Mouse (Mus musculus) left cerebral cortex, adult 8-10 months (tissue): Measurements from ENCODE around the gene Crat. TPM values are rescaled to one million over a fixed set of nuclear protein-coding genes. Genes with fewer than 3 reads are reported as not detected.

Source experiments
- DNase-seq, 2 experiments: peaks; one replicate each; pipeline ENCODE4 v3.0.0; 2022; ENCODE audit warnings: low spot score in 2 of 2
- microRNA-seq, 2 experiments: library from miRNA; unstranded; fragments of <30 nt; microRNA quantifications; one replicate each; pipeline ENCODE4 v1.2.0; 2022
- total RNA-seq, 4 experiments: library from RNA; stranded (reverse); gene quantifications; 2 replicates each; pipeline ENCODE4 v1.2.4; 2022

Crat gene
- total RNA-seq, 4 experiments from 2014 or later, result 52.0 to 65.8 (median 62.6) TPM

GRCm38 (mm10) chr2:30377721-30378120 lies 37.9 kb downstream of the Crat start:
- no peak for DNase-seq

- no peak for DNase-seq
Observed at GRCm38 (mm10) chr2:30375893-30376292, 39.7 kb downstream of the Crat start.

GRCm38 (mm10) chr2:30372726-30373125 lies 42.9 kb downstream of the Crat start:
- no peak for DNase-seq

GRCm38 (mm10) chr2:30371544-30371943 lies 44.1 kb downstream of the Crat start:
- DNase-seq, result no peak

GRCm38 (mm10) chr2:30366203-30366602 lies 49.4 kb downstream of the Crat start:
- no peak for DNase-seq

GRCm38 (mm10) chr2:30365281-30366069 lies 50.1 kb downstream of the Crat start:
- DNase-seq, result no peak

- peak; percentile 92 to 99 for DNase-seq
Observed at GRCm38 (mm10) chr2:30363773-30364650, 51.6 kb downstream of the Crat start, which contains the start of gene Miga2. TSS of gene Miga2 (plus strand) at chr2:30364233.

GRCm38 (mm10) chr2:30362865-30363264 lies 52.7 kb downstream of the Crat start:
- DNase-seq, result no peak

GRCm38 (mm10) chr2:30360626-30361025 lies 55.0 kb downstream of the Crat start:
- no peak for DNase-seq

- peak; percentile 60 to 69 for DNase-seq
Observed at GRCm38 (mm10) chr2:30358533-30359531, 56.8 kb downstream of the Crat start, which contains the start of gene Sh3glb2. TSS of gene Sh3glb2 (minus strand) at chr2:30359337.

- DNase-seq, result peak in 1 of 2 experiments; percentile 49
Observed at GRCm38 (mm10) chr2:30357552-30358510, 57.8 kb downstream of the Crat start.

GRCm38 (mm10) chr2:30356906-30357305 lies 58.7 kb downstream of the Crat start:
- DNase-seq, result no peak

- no peak for DNase-seq
Observed at GRCm38 (mm10) chr2:30356266-30356665, 59.3 kb downstream of the Crat start.

GRCm38 (mm10) chr2:30355861-30356260 lies 59.8 kb downstream of the Crat start:
- no peak for DNase-seq

GRCm38 (mm10) chr2:30351149-30351548 lies 64.5 kb downstream of the Crat start:
- DNase-seq, result no peak

Small RNA genes within 50 kb of the gene (microRNA-seq; reads per million reads assigned to microRNA genes)
- 0 reads per million in 2 experiments for gene Gm47292

Other genes with a start within 250 kb of the Crat start
- gene Endog, start 244.3 kb downstream of the Crat start, total RNA-seq, result 10 to 100 TPM; 18.8 to 23.6 (median 22.9) TPM
- 10 to 100 TPM; 30.7 to 36.2 (median 31.6) TPM for gene Spout1, start 237.4 kb downstream of the Crat start, total RNA-seq
- 10 to 100 TPM; 15.3 to 16.8 (median 16.1) TPM for gene Kyat1, start 210.0 kb downstream of the Crat start, total RNA-seq
- 10 to 100 TPM; 59.1 to 67.0 (median 61.5) TPM for gene Lrrc8a, start 178.1 kb downstream of the Crat start, total RNA-seq
- 1 to 10 TPM; 3.8 to 8.8 (median 5.5) TPM for gene Gm28035, start 175.2 kb downstream of the Crat start, total RNA-seq
- gene Phyhd1, start 149.6 kb downstream of the Crat start, total RNA-seq, result 10 to 100 TPM; 16.6 to 22.2 (median 19.5) TPM
- gene Gm28038, start 134.8 kb downstream of the Crat start, total RNA-seq, result not detected
- gene Dolk, start 129.5 kb downstream of the Crat start, total RNA-seq, result 10 to 100 TPM; 23.3 to 27.7 (median 25.2) TPM
- 10 to 100 TPM; 16.7 to 23.0 (median 19.6) TPM for gene Nup188, start 129.4 kb downstream of the Crat start, total RNA-seq
- 100 to 1,000 TPM; 279 to 301 (median 286) TPM for gene Sh3glb2, start 56.5 kb downstream of the Crat start, total RNA-seq
- 100 to 1,000 TPM; 106 to 121 (median 108) TPM for gene Miga2, start 51.6 kb downstream of the Crat start, total RNA-seq
- gene Dolpp1, start 23.6 kb downstream of the Crat start, total RNA-seq, result 10 to 100 TPM; 22.2 to 30.1 (median 27.3) TPM
- gene Ptpa, start 226 bp upstream of the Crat start, total RNA-seq, result 100 to 1,000 TPM; 174 to 191 (median 186) TPM
- gene Ier5l, start 58.4 kb upstream of the Crat start, total RNA-seq, result 10 to 100 TPM; 18.3 to 21.6 (median 19.8) TPM
- gene Cstad, start 179.2 kb upstream of the Crat start, total RNA-seq, result 1 to 10 TPM; 6.1 to 8.8 (median 8.0) TPM